Mouse (Mus musculus): ENCODE measurements at regions not wholly inside any gene's neighbourhood (a gene's known extent, or its start where the extent isn't known, plus 50 kb on each side); places are given as distances from the start of the nearest gene placed in this dataset.

GRCm38 (mm10) chr12:73447172-73447571 is 99.0 kb downstream of the Tmem30b start:
- TF ChIP-seq EP300 (IDR thresholded peaks at IDR 0.05) (no peak), CTCF (IDR thresholded peaks at IDR 0.05) (no peak)
